Mouse (Mus musculus) heart, adult 10 weeks (tissue): ENCODE measurements around the gene Defb19. TPM values are rescaled to one million over a fixed set of nuclear protein-coding genes. Genes with fewer than 3 reads are reported as not detected.

ENCODE experiments used
- polyA plus RNA-seq: library from polyadenylated mRNA; stranded (reverse); fragments of 350-450 nt; fragmentation: Illumina TruSeq; extraction: RNeasy Lipid Tissue Mini Kit (QIAGEN cat#74804); gene quantifications from one replicate; pipeline ENCODE4 v1.2.3, GENCODE M21; 2014; ENCODE audit warnings: low read depth, low replicate concordance

Gene Defb19
- not detected for polyA plus RNA-seq

DNA sequence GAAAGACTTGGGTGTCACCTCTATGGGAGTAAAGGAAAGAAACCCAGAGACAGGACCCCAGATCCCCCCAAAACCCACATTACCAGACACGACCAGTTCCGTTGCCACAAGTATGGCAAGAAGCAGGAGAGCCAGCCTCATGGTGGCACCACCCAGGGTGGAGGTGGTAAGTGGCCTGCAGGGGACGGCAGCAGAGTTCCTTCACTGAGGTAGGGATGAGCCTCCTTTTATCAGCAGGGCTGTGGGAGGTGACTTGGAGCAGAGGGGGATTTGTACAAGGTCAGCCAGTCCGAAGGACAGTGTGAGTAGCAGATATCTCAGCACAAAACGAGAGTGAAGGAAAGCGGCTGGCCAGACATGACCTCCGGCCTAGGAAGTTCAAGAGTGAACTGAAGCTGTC lies at the start of gene Defb19:
TSS of gene Defb19 (minus strand) at position 206 of the 400 bp plus-strand sequence.

DNA sequence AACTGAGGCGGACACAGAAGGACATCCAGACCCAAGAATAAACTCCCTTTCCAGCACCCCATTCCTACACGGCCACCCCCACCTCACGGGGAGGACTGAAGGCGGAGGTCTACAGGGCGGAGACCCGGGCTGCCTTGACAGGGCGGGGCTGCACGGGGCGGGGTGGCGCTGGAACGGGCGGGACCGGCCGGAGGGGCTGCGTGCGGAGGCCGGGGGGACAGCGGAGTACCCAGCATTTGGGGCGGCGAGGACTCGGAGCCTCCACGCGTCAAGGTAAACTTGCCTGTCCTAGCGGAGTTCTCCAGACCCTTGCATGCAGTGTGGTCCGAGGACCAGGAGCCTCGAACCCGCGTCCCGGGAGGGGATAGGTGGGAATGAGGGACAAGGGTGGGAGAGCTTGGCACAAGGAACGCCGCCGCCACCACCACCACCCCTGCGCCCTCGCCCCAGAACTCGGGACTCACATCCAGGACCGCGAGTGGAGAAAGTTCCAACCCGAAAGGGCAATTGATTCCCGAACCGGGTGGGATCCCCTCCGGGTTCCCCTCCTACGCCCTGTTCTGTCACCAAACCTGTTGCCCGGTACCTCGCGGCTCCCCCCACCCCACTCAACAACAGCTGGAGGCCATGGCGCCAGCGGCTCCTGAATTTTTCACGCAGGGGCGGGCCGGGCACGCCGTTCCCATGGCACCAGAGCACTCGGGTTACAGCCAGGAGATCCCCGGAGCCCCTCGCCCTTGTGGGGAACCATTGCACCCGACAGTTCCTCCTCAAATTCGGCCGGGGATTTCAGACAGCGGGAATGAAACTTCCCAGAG lies 46.9 kb upstream of the Defb19 start, which contains the start of gene Rem1:
TSS of gene Rem1 (plus strand) at position 178 of the 818 bp plus-strand sequence.

DNA sequence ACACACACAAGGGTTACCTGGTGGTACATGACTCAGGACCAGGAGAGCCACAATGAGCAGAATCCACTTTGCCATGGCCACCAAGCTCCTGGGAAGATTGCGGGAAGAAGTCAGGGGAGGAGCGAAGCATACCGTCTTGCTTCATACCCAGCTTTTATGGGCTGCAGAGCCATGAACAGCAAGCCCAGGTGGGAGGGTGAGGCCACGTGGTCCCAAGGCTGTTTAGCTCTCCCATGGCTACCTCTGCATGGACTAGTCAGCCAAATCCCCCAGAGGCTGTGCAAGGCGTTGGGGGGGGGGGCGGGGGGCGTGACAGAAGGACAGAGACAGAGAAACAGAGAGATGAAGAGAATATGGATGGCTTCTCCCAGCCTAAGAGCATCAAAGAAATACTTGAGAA lies 42.8 kb upstream of the Defb19 start, which contains the start of gene Defb25:
TSS of gene Defb25 (minus strand) at position 101 of the 400 bp plus-strand sequence.

DNA sequence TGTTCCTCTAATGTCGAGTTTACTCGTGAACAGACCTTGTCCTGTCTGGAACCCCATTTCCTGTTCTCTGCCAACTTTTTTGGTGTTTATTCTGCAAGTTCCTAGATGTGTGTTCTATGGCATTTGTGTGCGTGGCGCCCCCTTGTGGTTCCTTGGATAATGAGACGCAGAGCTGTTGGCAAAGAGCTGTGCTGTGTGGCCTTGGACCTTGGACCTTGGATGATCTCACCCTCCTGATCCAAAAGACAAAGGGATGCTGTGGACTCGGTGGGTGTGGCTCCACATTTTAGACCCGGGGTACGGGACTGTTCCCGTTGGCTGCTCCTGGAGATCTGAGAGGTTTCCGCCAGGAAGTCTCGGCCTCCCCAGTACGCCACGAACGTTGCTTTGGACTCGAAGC lies 23.9 kb upstream of the Defb19 start, which contains the start of gene Defb36:
TSS of gene Defb36 (plus strand) at position 271 of the 400 bp plus-strand sequence.

GRCm38 (mm10) chr2:152599299-152599698 lies 19.2 kb upstream of the Defb19 start, which contains the start of gene Defb45:
Defb45 (minus strand) TSS chr2:152599399.

GRCm38 (mm10) chr2:152572114-152572794 lies 7.9 kb downstream of the Defb19 start, which contains the start of gene Defb21:
Defb21 (plus strand) TSS chr2:152572744.

GRCm38 (mm10) chr2:152569038-152569437 lies 11.1 kb downstream of the Defb19 start, which contains the start of gene Gm17416:
Gm17416 (plus strand) TSS chr2:152569338.

DNA sequence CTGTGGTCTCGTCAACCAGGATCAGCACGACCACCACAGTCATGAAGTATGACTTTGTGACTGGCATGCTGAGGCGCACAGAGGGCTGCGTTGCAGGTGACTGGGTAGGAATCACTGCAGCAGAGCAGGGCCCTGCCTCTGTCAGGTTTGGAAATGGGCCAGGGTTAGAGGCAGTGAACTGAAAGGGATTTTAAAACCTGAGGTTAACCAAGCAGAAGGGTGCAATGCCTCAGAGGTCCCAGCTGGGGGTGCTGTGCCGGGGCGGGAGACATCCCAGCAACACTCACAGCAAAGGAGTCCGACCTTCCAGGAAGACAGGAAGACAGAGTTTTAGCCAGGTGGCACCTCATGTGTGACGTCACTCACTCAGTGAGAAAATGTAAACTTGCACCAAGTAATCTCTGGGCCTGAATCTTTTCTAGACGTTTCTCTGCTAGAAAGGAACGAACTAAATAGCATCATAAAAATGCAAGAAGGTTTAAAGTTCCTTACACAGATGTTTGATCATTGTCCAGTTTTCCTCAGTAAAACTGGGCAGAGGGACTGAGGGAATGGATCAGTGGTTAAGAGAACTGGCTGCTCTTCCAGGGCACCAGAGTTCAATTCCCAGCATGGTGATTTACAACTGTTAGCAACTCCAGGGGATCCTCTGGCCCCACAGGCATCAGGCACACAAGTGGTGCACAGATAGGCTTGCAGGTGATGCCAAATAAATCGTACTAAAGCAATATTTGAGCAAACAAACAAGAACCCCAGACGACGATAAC lies 40.0 kb downstream of the Defb19 start, which contains the start of gene Defb29:
TSS of gene Defb29 (minus strand) at position 155 of the 767 bp plus-strand sequence.

Other genes starting within 250 kb of the Defb19 start
- gene Rbck1, start 247.7 kb downstream of the Defb19 start, polyA plus RNA-seq: 50.8 TPM
- gene Trib3, start 236.3 kb downstream of the Defb19 start, polyA plus RNA-seq: 1.8 TPM
- gene Nrsn2, start 203.7 kb downstream of the Defb19 start, polyA plus RNA-seq: not detected
- gene Sox12, start 182.2 kb downstream of the Defb19 start, polyA plus RNA-seq: 5.4 TPM
- 4.6 TPM for gene Zcchc3, start 165.3 kb downstream of the Defb19 start, polyA plus RNA-seq
- gene 6820408C15Rik, start 164.7 kb downstream of the Defb19 start, polyA plus RNA-seq: 4.6 TPM
- not detected for gene Defb23, start 115.7 kb downstream of the Defb19 start, polyA plus RNA-seq
- not detected for gene Defb20, start 103.2 kb downstream of the Defb19 start, polyA plus RNA-seq
- gene Defb22, start 90.2 kb downstream of the Defb19 start, polyA plus RNA-seq: not detected
- gene Defb26, start 68.6 kb downstream of the Defb19 start, polyA plus RNA-seq: not detected
- gene Defb28, start 62.1 kb downstream of the Defb19 start, polyA plus RNA-seq: not detected
- not detected for gene Defb29, start 40.2 kb downstream of the Defb19 start, polyA plus RNA-seq
- not detected for gene Gm17416, start 11.0 kb downstream of the Defb19 start, polyA plus RNA-seq
- not detected for gene Defb21, start 7.6 kb downstream of the Defb19 start, polyA plus RNA-seq
- gene Defb45, start 19.1 kb upstream of the Defb19 start, polyA plus RNA-seq: not detected
- not detected for gene Defb36, start 24.0 kb upstream of the Defb19 start, polyA plus RNA-seq
- not detected for gene Defb25, start 42.7 kb upstream of the Defb19 start, polyA plus RNA-seq
- 7.0 TPM for gene Rem1, start 46.6 kb upstream of the Defb19 start, polyA plus RNA-seq
- 35.5 TPM for gene H13, start 89.1 kb upstream of the Defb19 start, polyA plus RNA-seq
- 16.7 TPM for gene Mcts2, start 106.7 kb upstream of the Defb19 start, polyA plus RNA-seq
- gene Id1, start 155.9 kb upstream of the Defb19 start, polyA plus RNA-seq: 95.2 TPM
- gene Cox4i2, start 173.9 kb upstream of the Defb19 start, polyA plus RNA-seq: 20.2 TPM